Mouse (Mus musculus) limb, embryonic 11.5 days (tissue): Measurements from ENCODE around the gene Ubald2. TPM values are rescaled to one million over a fixed set of nuclear protein-coding genes. Genes with fewer than 3 reads are reported as not detected.

Source experiments
- ATAC-seq: fragments of 200-750 bp; cut with Nextera tagmentation; 2 replicates; pipeline ENCODE4 v1.8.0; 2017; ENCODE audit warnings: low read depth; ENCODE audit not compliant: insufficient number of reproducible peaks, low FRiP score, low TSS enrichment
- DNase-seq: peaks from one replicate; pipeline ENCODE4 v3.0.0-alpha.2; 2015; ENCODE audit warnings: low spot score
- H3K27ac ChIP-seq: fragments of 300-500 bp; sonication (generic); replicated peaks from 2 replicates; pipeline ENCODE4 v1.5.1; 2014; ENCODE audit warnings: low read depth, mild to moderate bottlenecking, low read length
- H3K27me3 ChIP-seq: fragments of 300-500 bp; sonication (generic); 2 replicates; pipeline ENCODE4 v1.6.1; 2014; ENCODE audit warnings: mild to moderate bottlenecking, low read length, mixed read lengths; ENCODE audit not compliant: control insufficient read depth, insufficient read depth
- H3K36me3 ChIP-seq: fragments of 300-500 bp; sonication (generic); 2 replicates; pipeline ENCODE4 v1.6.1; 2014; ENCODE audit warnings: mild to moderate bottlenecking, low read length, moderate library complexity, mixed read lengths; ENCODE audit not compliant: control insufficient read depth, insufficient read depth
- H3K4me1 ChIP-seq: fragments of 300-500 bp; sonication (generic); 2 replicates; pipeline ENCODE4 v1.6.1; 2014; ENCODE audit warnings: low read length, mixed read lengths; ENCODE audit not compliant: control insufficient read depth, insufficient read depth
- H3K4me2 ChIP-seq: fragments of 300-500 bp; sonication (generic); 2 replicates; pipeline ENCODE4 v1.6.1; 2014; ENCODE audit warnings: low read depth, mild to moderate bottlenecking, moderate library complexity; ENCODE audit not compliant: severe bottlenecking
- H3K4me3 ChIP-seq: fragments of 300-500 bp; sonication (generic); 2 replicates; pipeline ENCODE4 v1.5.1; 2014; ENCODE audit warnings: low read depth, low read length
- H3K9ac ChIP-seq: fragments of 300-500 bp; sonication (generic); 2 replicates; pipeline ENCODE4 v1.6.1; 2014; ENCODE audit warnings: mild to moderate bottlenecking, low read length
- H3K9me3 ChIP-seq: fragments of 300-500 bp; sonication (generic); 2 replicates; pipeline ENCODE4 v1.6.1; 2016; ENCODE audit warnings: low read length; ENCODE audit not compliant: control insufficient read depth
- WGBS: fragments of 180-500 bp; shearing (Covaris S2); extraction: QIAGEN DNeasy Blood & Tissue Kit; methylation state at CpG from one replicate; pipeline ENCODE4 v1.1.7; 2014; 5-methylcytosine and 5-hydroxymethylcytosine counted together
- polyA plus RNA-seq: library from polyadenylated mRNA; unstranded; fragments of >200 nt; fragmentation: Nextera tagmentation; extraction: Ambion mirVana; gene quantifications from 2 replicates; pipeline ENCODE4 v1.2.1, GENCODE M21; 2014

Ubald2 gene
- polyA plus RNA-seq, 1 experiment from 2014 or later = 85.4 TPM

DNA sequence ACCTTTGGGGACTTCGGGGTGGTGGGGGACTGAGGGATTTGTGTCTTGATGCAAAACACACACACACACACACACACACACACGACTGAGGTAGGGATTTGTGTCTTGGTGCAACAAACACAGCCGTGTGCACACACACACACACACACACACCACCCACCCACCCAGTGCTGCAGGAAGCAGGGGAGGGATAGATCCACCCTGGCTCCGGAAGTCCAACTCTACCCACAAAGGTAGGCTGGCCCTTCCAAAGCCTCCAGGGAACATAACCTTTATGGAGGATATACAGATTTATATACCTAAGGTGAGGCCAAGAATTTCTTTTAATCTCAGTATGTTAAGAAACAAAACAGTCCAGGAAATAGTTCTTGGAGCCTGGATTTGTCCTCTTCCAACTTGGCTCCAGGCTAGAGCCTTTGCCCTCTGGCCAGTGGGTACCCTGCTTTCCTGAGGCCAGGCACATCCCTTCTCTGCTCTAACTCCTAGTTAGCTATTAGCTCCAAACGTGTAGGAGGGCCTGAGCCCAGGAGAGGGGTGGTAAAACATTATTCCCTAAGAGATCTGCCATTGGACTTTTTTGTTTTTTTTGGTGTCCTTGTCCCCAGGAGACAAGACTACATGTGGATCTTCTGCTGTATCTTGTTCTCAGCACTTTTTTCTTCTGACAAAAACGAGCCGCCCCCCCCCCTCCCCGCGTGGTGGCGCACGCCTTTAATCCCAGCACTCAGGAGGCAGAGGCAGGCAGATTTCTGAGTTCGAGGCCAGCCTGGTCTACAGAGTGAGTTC lies 1.3 kb downstream of the Ubald2 start:
- peak overlapping the region; percentile 89 for H3K4me3 ChIP-seq
- H3K4me2 ChIP-seq = peak overlapping the region; percentile 83
- H3K27ac ChIP-seq = peak overlapping the region; percentile 84
- WGBS = 51% methylated on average over 12 of the region's 12 CpGs
- peaks cover 14% of the 10 kb centered on the region for H3K4me1 ChIP-seq
- no peaks in the 10 kb centered on the region for H3K9me3 ChIP-seq
- DNase-seq (no peak), ATAC-seq (no peak)
- peaks cover 10% of the 10 kb centered on the region; the same call in 1 of the 2 replicates for H3K36me3 ChIP-seq
- no peaks in the 10 kb centered on the region for H3K27me3 ChIP-seq
- peak overlapping the region; percentile 92 for H3K9ac ChIP-seq

GRCm38 (mm10) chr11:116435992-116436724 lies 2.3 kb downstream of the Ubald2 start:
- WGBS = 83% methylated on average over 5 of the region's 5 CpGs
- DNase-seq = no peak
- no peaks in the 10 kb centered on the region for H3K27me3 ChIP-seq

DNA sequence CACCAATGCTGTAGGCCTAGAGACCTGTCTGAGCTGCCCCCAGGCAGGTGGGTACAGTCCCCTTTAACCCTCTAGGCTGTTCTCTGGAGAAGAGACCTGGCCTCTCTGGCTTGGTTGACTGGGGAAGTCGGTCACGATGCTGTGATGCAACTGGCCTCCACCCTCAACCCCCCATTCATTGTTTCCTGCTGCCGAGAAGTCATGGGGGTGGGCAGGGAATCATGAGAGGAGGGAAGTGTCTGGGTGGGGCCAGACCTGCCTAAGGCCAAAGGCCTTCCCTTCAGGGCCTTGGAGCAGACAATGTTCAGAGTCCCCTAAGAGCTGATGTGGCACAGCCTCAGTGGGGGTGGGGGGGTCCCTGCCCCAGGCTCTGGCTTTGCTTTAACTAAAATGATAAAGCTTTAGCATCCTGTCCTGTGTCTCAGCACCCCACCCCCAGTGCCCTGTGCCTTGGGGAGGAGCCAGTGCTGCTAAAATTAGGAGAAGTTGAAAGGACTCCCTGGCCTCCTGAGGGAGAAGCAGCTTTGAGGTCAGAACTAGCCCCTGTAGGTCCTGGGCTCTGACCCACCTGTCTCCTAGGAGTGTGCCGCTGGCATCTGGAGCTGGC lies 2.9 kb downstream of the Ubald2 start:
- Histone ChIP-seq H3K4me3 (no peak overlapping the region), H3K4me2 (0 out of 2 replicates have a peak overlapping the region, but pooled peaks have one; percentile 12), H3K27me3 (no peaks in the 10 kb centered on the region), H3K4me1 (peaks cover 14% of the 10 kb centered on the region), H3K27ac (0 out of 2 replicates have a peak overlapping the region, but pooled peaks have one; percentile 22), H3K9ac (0 out of 2 replicates have a peak overlapping the region, but pooled peaks have one; percentile 2), H3K36me3 (peaks cover 10% of the 10 kb centered on the region; the same call in 1 of the 2 replicates), H3K9me3 (no peaks in the 10 kb centered on the region)
- WGBS = 74% methylated on average over 4 of the region's 4 CpGs
- DNase-seq = no peak
- no peak for ATAC-seq

More at GRCm38 (mm10) chr11:116435992-116436724, 2.3 kb downstream of the Ubald2 start:
- H3K4me1 ChIP-seq = peaks cover 14% of the 10 kb centered on the region
- H3K4me3 ChIP-seq = 0 out of 2 replicates have a peak overlapping the region, but pooled peaks have one; percentile 5
- H3K36me3 ChIP-seq = peaks cover 10% of the 10 kb centered on the region; the same call in 1 of the 2 replicates
- H3K9ac ChIP-seq = 0 out of 2 replicates have a peak overlapping the region, but pooled peaks have one; percentile 37
- H3K9me3 ChIP-seq = no peaks in the 10 kb centered on the region
- peak overlapping the region; percentile 83; the same call in 1 of the 2 replicates for H3K4me2 ChIP-seq
- H3K27ac ChIP-seq = 0 out of 2 replicates have a peak overlapping the region, but pooled peaks have one; percentile 22
- ATAC-seq = no peak

DNA sequence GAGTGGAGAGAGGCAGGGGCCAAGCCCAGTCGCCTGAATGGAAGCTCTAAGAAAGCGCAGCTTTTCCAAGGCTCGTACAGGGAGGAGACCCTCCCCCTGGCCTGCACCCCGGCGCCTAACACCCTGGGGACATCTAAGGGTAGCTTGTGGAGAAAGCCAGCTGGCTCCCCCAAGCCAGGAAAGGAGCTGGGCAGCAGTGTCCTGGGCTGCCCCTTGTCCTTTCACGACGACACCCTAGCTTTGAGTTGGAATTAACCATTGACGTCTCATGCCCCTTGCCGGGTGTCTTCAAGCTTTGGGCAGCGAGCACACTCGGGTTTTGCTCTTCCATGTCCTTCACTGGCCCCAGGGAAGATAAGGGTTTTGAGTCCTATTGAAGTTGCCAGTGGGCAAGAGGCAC lies 3.6 kb downstream of the Ubald2 start:
- H3K9ac ChIP-seq = no peak overlapping the region
- no peaks in the 10 kb centered on the region for H3K9me3 ChIP-seq
- DNase-seq (no peak), ATAC-seq (no peak)
- H3K36me3 ChIP-seq = peaks cover 10% of the 10 kb centered on the region; the same call in 1 of the 2 replicates
- H3K4me2 ChIP-seq = no peak overlapping the region
- 86% methylated on average over 11 of the region's 11 CpGs for WGBS
- H3K27ac ChIP-seq = no peak overlapping the region
- H3K4me1 ChIP-seq = peaks cover 14% of the 10 kb centered on the region
- H3K4me3 ChIP-seq = no peak overlapping the region
- no peaks in the 10 kb centered on the region for H3K27me3 ChIP-seq

GRCm38 (mm10) chr11:116439269-116440240 lies 5.7 kb downstream of the Ubald2 start:
- Histone ChIP-seq H3K36me3 (peaks cover 10% of the 10 kb centered on the region; the same call in 1 of the 2 replicates), H3K27ac (no peak overlapping the region), H3K4me3 (no peak overlapping the region), H3K9me3 (no peaks in the 10 kb centered on the region), H3K4me1 (peaks cover 11% of the 10 kb centered on the region), H3K4me2 (no peak overlapping the region; the same call in 1 of the 2 replicates), H3K27me3 (no peaks in the 10 kb centered on the region), H3K9ac (no peak overlapping the region)
- WGBS = 72% methylated on average over 19 of the region's 19 CpGs
- DNase-seq (no peak), ATAC-seq (no peak)

DNA sequence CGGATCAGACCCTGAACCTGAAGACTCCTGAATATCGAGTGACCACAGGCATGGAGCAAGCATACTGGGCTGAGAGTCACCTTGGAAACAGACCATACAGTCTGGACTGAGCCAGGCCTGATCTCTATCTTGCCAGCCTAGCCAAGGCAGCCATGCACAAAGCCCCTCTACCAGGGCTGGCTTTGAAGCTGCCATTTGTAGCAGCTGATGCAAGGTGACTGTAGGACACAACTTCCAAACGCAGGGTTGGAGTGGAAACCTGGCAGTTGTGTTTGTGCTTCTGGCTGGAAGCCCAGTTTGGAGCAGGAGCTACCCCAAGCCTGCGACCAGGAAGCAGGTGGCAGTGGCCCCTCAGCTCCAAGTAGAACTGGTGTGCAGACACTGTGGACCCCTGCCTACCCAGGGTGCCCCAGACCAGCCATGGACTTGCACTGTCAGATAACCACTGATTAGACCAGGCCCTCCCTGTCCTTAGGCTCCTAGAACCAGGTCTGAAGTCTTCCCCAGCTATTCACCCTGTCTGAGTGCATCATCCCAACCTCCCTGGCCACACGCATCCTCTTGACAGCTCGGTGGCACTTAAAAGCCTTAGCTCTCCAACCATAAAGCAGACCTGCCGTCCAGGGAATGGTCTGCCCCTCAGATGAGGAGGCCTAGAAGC lies 6.6 kb downstream of the Ubald2 start:
- no peaks in the 10 kb centered on the region for H3K9me3 ChIP-seq
- H3K27ac ChIP-seq = no peak overlapping the region
- peaks cover 7% of the 10 kb centered on the region for H3K4me1 ChIP-seq
- ATAC-seq (no peak), DNase-seq (no peak)
- peaks cover 10% of the 10 kb centered on the region; the same call in 1 of the 2 replicates for H3K36me3 ChIP-seq
- H3K4me2 ChIP-seq = no peak overlapping the region
- no peaks in the 10 kb centered on the region for H3K27me3 ChIP-seq
- WGBS = 80% methylated on average over 7 of the region's 7 CpGs
- no peak overlapping the region for H3K4me3 ChIP-seq
- no peak overlapping the region for H3K9ac ChIP-seq

DNA sequence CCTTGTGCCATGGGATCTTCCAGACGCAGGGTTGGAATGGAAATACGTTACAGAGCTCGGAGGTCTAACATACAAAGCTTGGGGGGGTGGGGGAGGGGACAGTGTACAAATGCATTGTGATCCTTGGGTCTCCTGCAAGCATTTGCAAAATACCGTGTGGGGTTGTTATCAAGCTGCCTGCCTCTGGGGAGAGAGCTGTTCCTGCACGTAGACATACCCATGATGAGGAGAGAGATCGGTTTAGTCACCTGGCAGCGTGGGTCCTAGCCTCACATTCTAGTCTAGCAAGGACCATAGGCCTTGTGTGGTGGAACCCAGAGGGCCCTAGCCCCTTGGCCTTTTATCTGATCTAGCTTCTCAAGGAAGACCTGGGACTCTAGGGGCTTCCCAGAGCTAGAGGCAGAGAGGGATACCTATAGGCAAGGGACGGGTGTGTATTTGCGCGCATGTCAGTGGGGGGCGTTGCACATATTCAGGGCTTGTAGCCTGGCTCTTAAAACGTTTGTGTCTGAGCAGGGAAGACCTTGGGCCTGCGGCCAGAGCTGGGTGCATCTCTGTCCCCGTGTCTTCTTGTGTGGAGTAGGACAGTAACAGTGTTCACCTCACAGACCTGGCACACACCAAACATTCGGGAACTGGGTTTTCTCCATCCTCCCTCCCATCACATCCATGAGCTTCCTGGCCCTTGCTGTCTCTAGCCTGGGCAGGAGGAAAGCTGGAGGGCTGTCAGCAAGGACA lies 8.4 kb downstream of the Ubald2 start:
- H3K27ac ChIP-seq = no peak overlapping the region
- H3K9ac ChIP-seq = no peak overlapping the region
- peaks cover 7% of the 10 kb centered on the region; the same call in 1 of the 2 replicates for H3K36me3 ChIP-seq
- H3K4me3 ChIP-seq = no peak overlapping the region
- ATAC-seq (no peak), DNase-seq (no peak)
- H3K4me1 ChIP-seq = no peaks in the 10 kb centered on the region
- no peak overlapping the region for H3K4me2 ChIP-seq
- no peaks in the 10 kb centered on the region for H3K9me3 ChIP-seq
- peaks cover 10% of the 10 kb centered on the region for H3K27me3 ChIP-seq
- 85% methylated on average over 15 of the region's 15 CpGs for WGBS
